Mouse (Mus musculus) limb, embryonic 14.5 days (tissue): ENCODE measurements at regions not wholly inside any gene's neighbourhood (a gene's known extent, or its start where the extent isn't known, plus 50 kb on each side); places are given as distances from the start of the nearest gene placed in this dataset.

Source experiments
- ATAC-seq: fragments of 200-750 bp; cut with Nextera tagmentation; 2 replicates; pipeline ENCODE4 v1.8.0; 2017; ENCODE audit warnings: low read depth, moderate number of reproducible peaks, moderate TSS enrichment; ENCODE audit not compliant: low FRiP score
- DNase-seq: peaks from one replicate; pipeline ENCODE4 v3.0.0-alpha.2; 2015; ENCODE audit warnings: low spot score
- H3K27ac ChIP-seq: fragments of 300-500 bp; sonication (generic); replicated peaks from 2 replicates; pipeline ENCODE4 v1.5.1; 2014; ENCODE audit warnings: low read depth, mild to moderate bottlenecking, low read length, moderate library complexity, mixed read lengths
- H3K27me3 ChIP-seq: fragments of 300-500 bp; sonication (generic); 2 replicates; pipeline ENCODE4 v1.6.1; 2014; ENCODE audit warnings: low read length, mixed read lengths; ENCODE audit not compliant: control insufficient read depth, insufficient read depth
- H3K36me3 ChIP-seq: fragments of 300-500 bp; sonication (generic); 2 replicates; pipeline ENCODE4 v1.6.1; 2014; ENCODE audit warnings: mild to moderate bottlenecking, low read length, moderate library complexity, mixed read lengths; ENCODE audit not compliant: control insufficient read depth, insufficient read depth
- H3K4me1 ChIP-seq: fragments of 300-500 bp; sonication (generic); 2 replicates; pipeline ENCODE4 v1.6.1; 2014; ENCODE audit warnings: antibody characterized with exemption, low read length, mixed read lengths; ENCODE audit not compliant: control insufficient read depth, insufficient read depth
- H3K4me2 ChIP-seq: fragments of 300-500 bp; sonication (generic); replicated peaks from 2 replicates; pipeline ENCODE4 v1.6.1; 2014; ENCODE audit warnings: low read depth, mild to moderate bottlenecking, low read length, moderate library complexity; ENCODE audit not compliant: severe bottlenecking
- H3K4me3 ChIP-seq: fragments of 300-500 bp; sonication (generic); replicated peaks from 2 replicates; pipeline ENCODE4 v1.5.1; 2014; ENCODE audit warnings: low read length
- H3K9ac ChIP-seq: fragments of 300-500 bp; sonication (generic); 2 replicates; pipeline ENCODE4 v1.6.1; 2014; ENCODE audit warnings: mild to moderate bottlenecking, low read depth, low read length, moderate library complexity; ENCODE audit not compliant: severe bottlenecking
- H3K9me3 ChIP-seq: fragments of 300-500 bp; sonication (generic); 2 replicates; pipeline ENCODE4 v1.6.1; 2016; ENCODE audit warnings: low read length; ENCODE audit not compliant: control insufficient read depth
- POLR2A ChIP-seq: fragments of 200-500 bp; IDR thresholded peaks from 2 replicates; pipeline ENCODE4 v1.8.0; 2012; ENCODE audit warnings: inconsistent platforms, mild to moderate bottlenecking, moderate library complexity, borderline replicate concordance; ENCODE audit not compliant: insufficient read depth, insufficient read length; ENCODE audit errors: extremely low read depth
- WGBS: fragments of 180-500 bp; shearing (Covaris S2); extraction: QIAGEN DNeasy Blood & Tissue Kit; methylation state at CpG from one replicate; pipeline ENCODE4 v1.1.7; 2014; 5-methylcytosine and 5-hydroxymethylcytosine counted together

DNA sequence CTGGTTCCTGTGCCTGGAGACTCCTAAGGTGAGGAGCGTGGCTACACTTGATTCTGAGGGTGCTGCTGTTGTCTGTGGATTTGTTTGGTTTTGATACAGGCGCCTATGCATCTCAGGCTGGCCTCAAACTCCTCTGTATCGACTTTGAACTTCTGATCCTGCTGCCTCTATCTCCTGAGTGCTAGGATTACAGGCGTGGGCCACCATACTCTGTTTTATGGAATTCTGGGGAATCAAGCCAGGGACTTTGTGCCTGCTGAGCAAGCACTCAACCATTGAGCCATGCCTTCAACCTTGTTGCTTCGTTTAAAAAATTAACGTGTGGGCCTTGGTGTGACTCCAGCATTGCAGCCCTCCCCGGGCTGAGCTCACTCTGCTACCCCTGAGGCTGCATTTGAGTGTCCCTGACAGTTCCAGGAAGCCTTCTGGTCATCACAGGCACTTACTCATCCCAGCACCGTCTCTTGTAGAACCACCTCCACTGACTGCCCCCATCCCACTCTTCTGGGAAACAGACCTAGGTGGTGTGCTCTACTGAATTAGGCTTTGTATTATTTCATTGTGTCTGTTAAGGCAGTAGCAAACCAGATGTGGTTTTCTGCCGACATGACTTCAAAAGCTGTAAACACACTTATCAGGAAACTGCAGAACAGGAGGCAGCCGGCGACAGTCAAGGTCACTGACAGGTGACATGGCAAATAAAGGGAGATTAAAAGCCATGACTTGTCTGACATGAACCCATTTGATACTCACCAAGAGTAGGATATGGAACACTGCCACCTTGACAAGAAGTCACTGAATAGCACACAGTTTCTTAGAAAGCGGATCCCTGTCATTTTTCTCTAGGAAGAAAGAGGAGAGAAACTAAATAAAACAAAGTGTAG is 363.4 kb downstream of the Rps15a start:
- no peaks in the 10 kb centered on the region for H3K27me3 ChIP-seq
- no peak for DNase-seq
- TF ChIP-seq POLR2A, result no peak
- 42% methylated on average over 12 of the region's 12 CpGs for WGBS
- no peaks in the 10 kb centered on the region for H3K9me3 ChIP-seq
- H3K4me1 ChIP-seq, result no peaks in the 10 kb centered on the region
- no peak overlapping the region for H3K27ac ChIP-seq
- no peaks in the 10 kb centered on the region for H3K36me3 ChIP-seq
- ATAC-seq, result no peak
- no peak overlapping the region for H3K4me2 ChIP-seq
- no peak overlapping the region for H3K9ac ChIP-seq
- no peak overlapping the region for H3K4me3 ChIP-seq

DNA sequence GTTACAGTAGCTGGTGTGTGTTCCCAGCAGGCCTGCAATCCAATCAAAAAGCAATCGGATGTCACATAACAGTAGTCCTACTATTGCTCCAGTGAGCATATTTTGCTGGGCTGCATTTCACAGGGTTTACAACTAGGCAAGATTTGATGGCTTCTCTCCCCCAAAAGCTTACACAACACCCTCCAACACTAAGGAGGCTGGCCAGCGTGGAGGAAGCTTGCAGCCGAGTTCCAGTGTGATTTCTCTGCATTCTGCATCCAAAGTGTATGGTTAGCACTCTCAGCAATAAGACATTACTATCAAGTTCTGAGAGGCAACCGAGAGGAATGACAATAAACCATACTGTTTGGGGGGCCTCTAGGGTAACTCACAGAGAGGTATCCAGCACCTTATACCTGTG is 367.2 kb downstream of the Xylt1 start:
- no peak overlapping the region for H3K9ac ChIP-seq
- no peak overlapping the region for H3K4me2 ChIP-seq
- H3K9me3 ChIP-seq, result no peaks in the 10 kb centered on the region
- H3K27me3 ChIP-seq, result no peaks in the 10 kb centered on the region
- no peak for DNase-seq
- H3K27ac ChIP-seq, result no peak overlapping the region
- H3K36me3 ChIP-seq, result no peaks in the 10 kb centered on the region
- H3K4me1 ChIP-seq, result no peaks in the 10 kb centered on the region
- H3K4me3 ChIP-seq, result no peak overlapping the region
- ATAC-seq, result no peak
- WGBS, result 63% methylated on average over 4 of the region's 4 CpGs
- TF ChIP-seq POLR2A, result no peak

DNA sequence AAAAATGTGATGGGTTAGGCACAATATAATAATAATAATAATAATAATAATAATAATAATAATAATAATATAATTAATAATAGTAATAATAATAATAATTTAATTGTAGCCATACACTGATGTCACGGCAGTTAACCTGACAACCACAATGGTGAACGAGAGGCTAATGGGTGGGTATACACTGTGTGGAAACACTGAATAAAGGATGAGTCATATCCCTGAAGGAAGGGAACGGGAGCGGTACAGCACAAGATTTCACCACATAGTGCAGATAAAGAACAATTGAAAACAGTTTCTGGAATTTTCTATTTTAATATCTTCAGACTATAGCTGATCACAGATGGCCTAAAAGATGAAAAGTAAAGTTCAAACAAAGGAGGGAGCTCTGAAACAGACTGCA is 365.6 kb downstream of the Xylt1 start:
- no peak overlapping the region for H3K4me3 ChIP-seq
- H3K9ac ChIP-seq, result no peak overlapping the region
- no peaks in the 10 kb centered on the region for H3K9me3 ChIP-seq
- DNase-seq (no peak), ATAC-seq (0 out of 2 replicates have a peak, but pooled peaks have one; percentile 23)
- H3K4me2 ChIP-seq, result no peak overlapping the region
- H3K27me3 ChIP-seq, result no peaks in the 10 kb centered on the region
- 79% methylated on average over 4 of the region's 4 CpGs for WGBS
- H3K36me3 ChIP-seq, result no peaks in the 10 kb centered on the region
- H3K4me1 ChIP-seq, result no peaks in the 10 kb centered on the region
- no peak for TF ChIP-seq POLR2A
- no peak overlapping the region for H3K27ac ChIP-seq

DNA sequence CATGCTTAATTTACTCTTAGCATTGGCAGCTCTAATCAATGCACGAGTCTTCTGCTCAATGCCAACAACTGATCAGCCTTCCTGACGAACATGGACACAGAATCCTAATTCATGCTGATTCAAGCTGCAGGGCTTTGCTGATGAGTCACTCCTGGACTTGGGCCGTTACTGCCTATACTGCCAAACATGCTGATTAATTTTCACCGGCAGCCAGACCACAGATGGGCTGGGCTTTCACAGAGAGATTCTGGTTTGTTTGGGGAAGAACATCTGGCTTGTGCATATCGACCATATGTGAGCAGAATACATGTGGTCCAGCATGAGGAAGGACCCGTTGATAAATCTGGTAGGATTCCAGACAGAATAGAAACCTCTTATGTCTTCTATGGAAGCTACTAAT is 358.9 kb downstream of the Xylt1 start:
- no peak overlapping the region for H3K4me3 ChIP-seq

DNA sequence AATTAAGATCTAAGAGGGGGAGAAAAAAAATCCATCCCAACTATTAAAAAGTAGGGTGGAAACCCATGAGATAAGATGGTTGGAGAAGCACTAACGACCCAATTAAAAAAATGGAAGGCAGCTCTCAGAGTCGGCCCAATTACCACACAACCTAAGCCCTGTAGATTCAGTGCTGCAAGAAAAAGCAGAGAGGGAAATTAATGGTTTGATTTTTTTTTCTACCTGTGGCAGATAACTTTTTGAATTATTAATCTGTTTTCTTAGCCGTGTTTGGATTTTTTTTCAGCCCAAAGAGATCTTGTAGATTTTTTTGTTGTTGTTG is 354.9 kb downstream of the Xylt1 start:
- ATAC-seq (no peak), DNase-seq (no peak)
- H3K9me3 ChIP-seq, result no peaks in the 10 kb centered on the region
- H3K4me1 ChIP-seq, result no peaks in the 10 kb centered on the region
- no peaks in the 10 kb centered on the region for H3K36me3 ChIP-seq
- WGBS, result 66% methylated on average over 3 of the region's 3 CpGs
- H3K4me3 ChIP-seq, result no peak overlapping the region
- H3K4me2 ChIP-seq, result no peak overlapping the region
- H3K9ac ChIP-seq, result no peak overlapping the region
- no peak for TF ChIP-seq POLR2A
- H3K27ac ChIP-seq, result no peak overlapping the region
- no peaks in the 10 kb centered on the region for H3K27me3 ChIP-seq

More for the DNA sequence above, 358.9 kb downstream of the Xylt1 start:
- no peak overlapping the region for H3K9ac ChIP-seq
- DNase-seq (peak; percentile 59), ATAC-seq (no peak)
- H3K9me3 ChIP-seq, result no peaks in the 10 kb centered on the region
- no peak overlapping the region for H3K27ac ChIP-seq
- no peaks in the 10 kb centered on the region for H3K27me3 ChIP-seq
- H3K36me3 ChIP-seq, result no peaks in the 10 kb centered on the region
- TF ChIP-seq POLR2A, result no peak
- WGBS, result 61% methylated on average over 6 of the region's 6 CpGs
- H3K4me2 ChIP-seq, result no peak overlapping the region
- no peaks in the 10 kb centered on the region for H3K4me1 ChIP-seq
